Mouse (Mus musculus): ENCODE results near the gene Trim39.
"Not testable (repeated sequence)": the region's sequence is repeated elsewhere in the genome, so short reads cannot be mapped to it uniquely, and the experiment has no call there.

The Trim39 gene

DNA sequence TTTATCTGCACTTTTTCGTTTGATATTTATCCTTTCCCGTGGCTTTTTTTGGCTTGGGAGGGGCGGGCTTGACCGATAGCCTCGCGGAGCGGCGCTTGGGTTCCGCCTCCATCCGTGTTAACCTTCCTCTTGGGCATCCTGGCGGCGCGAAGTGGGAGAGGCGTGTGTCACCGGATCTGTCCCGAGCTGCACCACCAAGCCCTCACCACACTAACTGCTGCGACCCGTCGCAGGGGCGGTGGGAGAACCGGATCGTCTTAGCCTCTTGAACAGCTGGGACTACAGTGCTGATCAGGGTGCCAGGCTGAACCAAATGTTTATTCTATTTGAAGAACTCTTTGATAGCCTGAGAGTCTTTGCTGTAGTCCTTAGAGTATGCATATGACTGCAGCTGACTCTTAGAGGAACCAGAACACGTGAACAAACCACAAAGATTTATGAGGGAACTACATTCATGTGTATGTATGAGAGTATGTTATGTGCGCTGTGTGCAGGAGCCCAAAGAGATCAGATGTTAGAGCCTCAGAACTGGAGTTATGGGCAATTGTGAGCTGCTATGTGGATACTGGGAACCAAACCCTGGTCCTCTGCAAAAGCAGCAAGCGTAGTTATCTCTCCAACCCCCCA is 19.7 kb downstream of the Trim39 start:
- no peak for DNase-seq (ENCODE audit: low spot score in 2 of 2)

DNA sequence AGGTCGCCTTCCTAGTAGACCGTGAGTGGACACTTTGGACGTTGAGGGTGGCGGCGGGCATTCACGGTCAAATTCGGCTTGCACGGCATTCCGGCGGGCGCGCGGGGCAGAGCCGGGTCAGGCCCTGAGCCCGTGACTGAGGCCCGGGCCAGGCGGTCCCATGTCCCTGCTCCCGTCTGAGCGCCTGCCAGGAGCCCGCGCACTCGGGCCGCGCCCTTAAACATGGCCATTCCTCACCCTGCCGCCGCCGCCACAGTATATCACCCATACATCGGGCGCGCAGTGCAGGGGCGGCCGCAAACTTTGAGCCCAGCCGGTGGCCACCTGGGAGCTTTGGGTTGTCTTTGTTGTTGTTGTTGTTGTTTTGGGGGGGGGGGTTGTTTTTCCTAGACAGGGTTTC is 23.2 kb downstream of the Trim39 start:
- no peak for DNase-seq (ENCODE audit: low spot score in 2 of 2)

DNA sequence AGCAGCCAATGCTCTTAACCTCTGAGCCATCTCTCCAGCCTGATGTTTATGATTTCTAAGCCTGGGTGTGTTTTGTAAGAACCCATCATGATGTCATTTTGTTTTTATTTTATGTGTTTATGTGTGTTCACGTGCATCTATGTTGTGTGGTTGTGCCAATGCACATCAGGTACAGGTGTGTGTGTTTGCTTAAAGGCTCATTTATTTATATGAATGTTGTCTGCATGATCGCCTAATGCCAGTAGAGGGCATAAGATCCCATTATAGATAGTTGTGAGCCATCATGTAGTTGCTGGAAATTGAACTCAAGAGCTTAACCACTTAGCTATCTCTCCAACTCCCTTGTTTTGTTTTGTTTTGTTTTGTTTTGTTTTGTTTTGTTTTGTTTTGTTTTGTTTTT is 26.3 kb downstream of the Trim39 start:
- no peak for DNase-seq (ENCODE audit: low spot score in 2 of 2)

DNA sequence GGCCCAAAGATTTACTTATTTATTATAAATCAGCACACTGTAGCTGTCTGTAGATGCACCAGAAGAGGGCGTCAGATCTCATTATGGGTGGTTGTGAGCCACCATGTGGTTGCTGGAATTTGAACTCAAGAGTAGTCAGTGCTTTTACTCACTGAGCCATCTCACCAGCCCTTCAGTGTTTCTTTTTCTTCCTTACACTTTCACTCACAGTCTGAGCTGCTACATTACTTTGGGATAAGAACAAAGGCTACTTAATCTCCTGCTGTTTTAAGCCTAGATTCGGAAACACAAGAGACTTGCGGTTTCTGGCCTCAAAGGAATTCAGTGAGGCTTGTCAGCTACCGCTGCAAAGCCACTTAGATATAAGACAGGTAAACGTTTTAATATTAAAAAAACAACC is 28.0 kb downstream of the Trim39 start:
- no peak for DNase-seq (ENCODE audit: low spot score in 2 of 2)

DNA sequence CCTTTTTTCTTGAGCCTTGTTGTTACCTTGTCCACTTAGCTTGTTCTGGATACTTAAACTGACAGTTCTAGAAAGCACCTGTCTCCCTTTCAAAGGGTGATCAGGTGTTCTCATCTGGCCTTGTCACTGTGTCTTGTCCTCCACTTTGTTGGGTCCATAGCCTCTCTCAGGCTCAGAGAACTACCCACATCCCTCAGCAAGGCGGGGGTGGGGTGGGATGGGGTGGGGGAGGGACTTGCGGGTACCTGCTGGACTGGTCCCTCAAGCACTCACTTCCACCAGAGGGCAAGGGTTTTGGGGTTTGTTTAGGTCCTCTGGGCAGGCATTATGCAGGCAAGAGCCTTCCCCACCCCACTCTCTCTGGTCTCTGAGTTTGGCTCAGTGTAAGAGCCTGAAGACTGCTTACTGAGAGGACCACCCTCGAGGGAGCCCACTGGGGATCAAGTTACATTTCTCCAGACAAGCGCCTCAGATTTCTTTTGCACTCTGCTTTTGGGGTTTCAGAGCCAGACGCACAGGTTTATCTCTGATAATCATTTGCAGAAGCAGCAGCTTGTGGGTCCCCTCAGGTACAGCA is 31.3 kb downstream of the Trim39 start:
- DNase-seq (ENCODE audit: low spot score in 2 of 2): no peak

DNA sequence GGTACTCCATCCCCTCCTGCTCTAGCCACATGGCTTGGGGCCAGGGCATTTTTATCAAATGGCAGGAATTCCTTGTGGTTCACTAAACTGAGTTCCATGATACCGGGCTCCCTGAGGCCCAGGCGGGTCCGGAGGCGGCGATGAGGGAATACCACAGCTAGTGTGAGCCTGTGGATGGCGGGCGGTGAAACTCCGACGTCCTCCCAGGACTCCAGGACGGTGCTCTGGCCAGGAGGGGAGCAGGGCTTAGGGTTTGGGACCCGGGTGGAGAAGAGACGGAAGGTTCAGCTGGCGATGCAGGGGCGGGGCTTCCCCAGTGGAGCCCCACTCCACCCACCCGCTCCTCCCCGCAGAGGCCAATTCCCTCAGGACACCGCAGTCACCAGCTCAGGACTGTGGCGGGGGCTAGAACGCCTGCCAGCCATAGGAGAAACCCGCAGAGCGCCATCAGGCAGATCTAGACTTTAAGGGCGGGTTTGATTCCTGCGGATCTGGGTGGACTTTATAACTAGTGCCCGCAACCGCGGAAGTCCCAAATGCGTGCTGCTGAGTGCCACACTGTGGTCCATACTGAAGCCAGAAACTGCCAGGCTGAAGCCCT is 34.6 kb downstream of the Trim39 start:
- DNase-seq (ENCODE audit: low spot score in 2 of 2): no peak

DNA sequence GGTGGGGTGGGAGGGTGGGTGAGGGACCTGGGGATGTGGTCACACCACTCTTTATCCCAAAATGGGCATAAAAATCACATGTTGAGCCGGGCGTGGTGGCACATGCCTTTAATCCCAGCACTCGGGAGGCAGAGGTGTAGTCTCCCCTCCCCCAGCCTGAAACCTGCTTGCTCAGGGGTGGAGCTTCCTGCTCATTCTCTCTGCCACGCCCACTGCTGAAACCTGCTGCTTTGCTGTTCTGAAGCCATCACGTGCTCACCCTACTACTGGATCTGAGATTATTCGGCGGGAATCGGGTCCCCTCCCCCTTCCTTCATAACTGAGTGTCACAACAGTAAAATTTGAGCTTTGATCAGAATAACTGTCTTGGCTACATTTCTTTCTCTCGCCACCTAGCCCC is 36.7 kb downstream of the Trim39 start:
- DNase-seq (ENCODE audit: low spot score in 2 of 2): not testable (repeated sequence)

DNA sequence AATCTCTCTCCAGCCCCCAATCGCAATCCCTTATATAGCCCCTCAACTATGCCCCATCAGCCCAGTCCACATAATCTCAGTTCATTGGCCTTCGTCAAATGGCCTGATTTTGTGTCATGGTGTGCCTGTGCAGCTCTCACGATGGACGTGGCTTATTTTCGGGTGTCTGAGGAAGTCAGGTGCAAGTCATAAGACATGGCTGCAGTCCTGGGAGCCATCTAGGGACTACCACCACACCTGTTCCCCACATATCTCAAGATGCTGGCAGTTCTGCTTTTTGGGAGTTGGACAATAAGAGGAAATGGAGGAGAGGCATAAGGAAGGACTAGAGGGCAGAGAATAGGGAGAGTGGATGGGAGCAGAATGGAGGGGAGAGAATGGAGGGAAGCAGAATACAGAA is 38.5 kb downstream of the Trim39 start:
- DNase-seq (ENCODE audit: low spot score in 2 of 2): no peak

DNA sequence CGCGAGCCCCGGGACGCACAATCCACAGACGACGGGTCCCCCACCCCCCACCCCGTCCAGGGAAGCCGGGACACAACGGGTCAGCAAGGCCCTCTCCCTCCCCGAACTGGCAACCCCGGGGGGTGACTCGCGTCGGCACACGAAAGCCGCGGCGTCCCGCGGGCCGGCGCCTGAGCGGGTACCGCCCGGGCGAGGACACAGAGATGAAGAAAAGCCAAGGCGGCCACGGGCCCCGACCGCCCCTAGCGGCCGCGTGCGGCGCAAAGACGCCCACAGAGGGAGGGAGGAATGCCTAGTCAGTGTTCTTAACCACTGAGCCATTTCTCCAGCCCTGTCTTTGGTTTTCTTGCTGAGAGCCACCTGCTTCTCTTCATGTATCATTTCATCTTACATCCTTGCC is 40.7 kb downstream of the Trim39 start:
- peak; percentile 62 to 82 for DNase-seq (ENCODE audit: low spot score in 2 of 2)

DNA sequence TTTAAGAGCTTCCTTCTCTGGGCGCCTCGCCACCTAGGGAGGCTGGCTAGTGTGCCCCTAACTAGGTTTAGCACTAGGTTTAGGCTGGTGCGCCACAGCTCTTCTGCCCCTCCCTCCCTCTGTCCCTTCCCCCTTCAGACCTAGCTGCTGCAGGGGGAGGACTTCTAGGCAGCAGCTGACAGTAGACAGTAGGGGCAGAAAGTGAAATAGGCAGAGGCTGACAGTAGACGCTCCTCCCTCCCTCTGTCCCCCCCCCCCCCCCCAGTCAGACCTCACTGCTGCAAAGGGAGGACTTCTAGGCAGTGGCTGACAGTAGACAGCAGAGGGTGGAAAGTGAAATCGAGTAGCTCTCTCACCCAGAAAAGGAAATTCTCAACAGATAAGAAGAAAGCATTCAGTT is 43.0 kb downstream of the Trim39 start:
- DNase-seq (ENCODE audit: low spot score in 2 of 2): no peak

DNA sequence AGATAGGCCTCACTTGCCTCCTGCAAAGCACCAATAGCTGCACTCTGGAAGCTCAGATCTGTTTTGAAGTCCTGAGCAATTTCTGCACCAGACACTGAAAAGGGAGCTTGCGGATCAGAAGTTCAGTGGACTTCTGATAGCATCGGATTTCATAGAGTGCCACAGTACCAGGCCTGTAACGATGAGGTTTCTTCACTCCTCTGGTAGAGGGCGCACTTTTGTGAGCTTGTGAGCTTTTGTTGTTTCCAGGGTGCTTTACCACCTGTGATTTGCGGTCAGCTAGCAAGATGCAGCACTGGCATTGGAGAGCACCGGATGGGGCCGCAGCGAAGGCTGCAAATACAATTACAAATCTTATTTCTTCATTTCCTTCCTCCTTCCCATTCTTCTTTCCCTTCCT is 45.1 kb downstream of the Trim39 start:
- DNase-seq (ENCODE audit: low spot score in 2 of 2): no peak

DNA sequence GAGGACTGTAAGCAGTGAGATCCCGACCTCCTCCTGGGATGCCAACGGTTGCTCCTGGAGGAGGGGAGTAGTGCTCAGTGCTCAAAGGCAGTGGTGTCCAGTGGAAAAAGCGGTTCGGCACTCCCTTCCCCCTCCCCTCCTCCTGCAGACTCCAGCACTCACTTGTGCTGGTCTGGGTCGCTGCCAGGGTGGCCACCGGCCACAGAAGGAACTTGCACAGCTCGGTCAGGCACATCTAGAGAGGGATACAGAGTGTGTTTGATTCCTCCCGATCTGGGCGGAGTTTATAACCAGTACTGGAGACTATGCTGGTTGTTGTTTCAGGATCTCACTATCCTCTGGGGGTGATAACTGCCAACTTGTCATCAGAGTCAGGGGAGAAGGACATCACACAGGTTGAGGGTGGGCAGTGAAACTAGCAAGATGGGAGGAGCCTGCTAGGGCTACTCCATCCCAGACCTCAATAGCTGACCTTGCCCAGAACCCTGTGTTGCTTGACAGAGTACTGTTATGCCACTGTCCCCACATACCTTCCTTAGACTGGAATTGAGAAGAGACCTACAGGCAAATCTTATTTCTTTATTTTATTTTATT is 46.7 kb downstream of the Trim39 start:
- DNase-seq (ENCODE audit: low spot score in 2 of 2): peak in 1 of 2 experiments; percentile 8

DNA sequence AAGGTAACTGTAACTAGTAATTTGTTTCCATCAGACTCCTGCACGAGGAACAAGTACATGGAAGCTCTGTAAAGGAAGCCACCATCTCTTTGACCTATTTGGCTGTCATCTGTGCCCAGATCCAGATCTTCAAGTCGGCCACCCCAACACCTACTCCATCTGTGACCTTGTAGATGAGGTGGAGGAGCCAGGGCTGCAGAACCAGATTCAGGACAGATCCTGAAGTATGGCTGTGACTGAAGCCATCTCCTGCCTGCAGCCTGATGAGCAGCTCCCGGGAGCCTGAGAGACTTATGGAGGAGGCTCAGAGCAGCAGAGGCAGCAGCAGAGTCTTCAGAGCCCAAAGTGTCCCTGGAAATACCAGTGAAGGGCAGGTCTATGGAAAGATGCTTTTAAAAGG is 47.6 kb downstream of the Trim39 start:
- no peak for DNase-seq (ENCODE audit: low spot score in 2 of 2)

DNA sequence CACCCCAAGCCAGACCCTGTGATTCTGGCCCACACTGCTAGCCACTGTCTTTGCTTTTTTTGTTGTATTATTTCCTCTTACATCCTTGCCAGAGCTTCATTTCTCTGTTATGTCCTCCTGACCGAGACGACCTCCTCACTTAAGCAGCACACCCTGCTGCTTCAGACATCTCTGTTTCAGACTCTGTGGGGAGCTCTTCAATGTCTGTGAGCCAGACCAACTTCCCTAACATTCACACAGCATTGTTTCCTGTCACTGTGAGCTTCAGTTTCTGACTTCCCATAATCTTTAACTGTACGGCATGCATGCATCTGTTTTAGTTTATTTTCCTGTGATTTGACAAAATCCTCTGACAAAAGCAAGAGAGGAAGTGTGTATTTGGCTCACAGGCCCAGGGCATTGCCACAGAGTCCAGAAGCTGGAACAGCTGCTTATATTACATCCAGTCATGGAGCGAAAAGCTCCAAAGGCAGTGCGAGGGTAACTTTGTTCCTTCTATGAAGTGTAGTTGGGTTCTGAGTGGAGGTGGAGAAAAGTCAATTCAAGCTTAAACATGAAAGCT is 53.4 kb downstream of the Trim39 start:
- DNase-seq (ENCODE audit: low spot score in 2 of 2): no peak

DNA sequence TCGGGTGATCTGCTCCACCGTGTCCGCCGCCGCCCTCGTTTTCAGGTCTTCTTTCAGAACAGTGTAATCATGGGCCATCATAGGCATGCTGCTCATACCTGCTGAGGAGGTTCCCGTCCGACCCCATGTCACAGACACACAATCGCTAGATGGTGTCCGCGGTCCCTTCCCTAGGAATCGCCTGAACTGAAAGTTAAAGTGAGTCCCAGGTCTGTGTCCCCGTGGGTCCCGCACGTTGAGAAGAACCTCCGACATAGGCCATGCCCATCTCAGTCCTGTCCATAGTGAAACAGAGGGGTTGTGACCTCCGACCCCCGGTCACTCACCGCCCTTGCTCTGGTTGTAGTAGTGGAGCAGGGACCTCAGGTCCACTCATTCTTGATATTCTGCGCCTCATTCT is 56.5 kb downstream of the Trim39 start:
- no peak for DNase-seq (ENCODE audit: low spot score in 2 of 2)

All from cerebellum, postnatal 4 days (tissue).